Mouse (Mus musculus): ENCODE data around the gene Pkhd1. TPM values are rescaled to one million over a fixed set of nuclear protein-coding genes. Genes with fewer than 3 reads are reported as not detected.

Gene Pkhd1
- polyA plus RNA-seq, 1 experiment from 2014 or later = 0.03 TPM

DNA sequence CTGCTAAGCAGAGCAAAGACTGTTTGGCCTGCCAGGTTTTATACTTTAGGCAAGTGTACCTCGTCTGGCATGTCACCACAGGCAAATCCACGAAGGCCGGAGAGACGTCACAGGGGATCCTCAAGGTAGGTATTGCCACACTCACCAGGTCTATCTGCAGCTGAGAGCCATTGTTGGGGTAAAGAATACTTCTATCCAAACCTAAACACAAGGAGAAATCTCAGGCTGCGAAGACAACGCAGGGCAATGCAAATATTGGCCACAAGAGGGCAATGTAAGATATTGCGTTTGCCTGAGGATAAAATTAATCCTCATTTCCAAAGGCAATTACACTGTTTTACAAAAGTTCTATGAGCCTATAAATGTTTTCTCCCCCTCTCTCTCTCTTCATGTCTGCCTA lies 5.2 kb downstream of the Pkhd1 start:
- no peaks in the 10 kb centered on the region for H3K27me3 ChIP-seq
- no peak for ATAC-seq (ENCODE audit: insufficient number of reproducible peaks, low FRiP score, low TSS enrichment, low read depth)
- H3K4me1 ChIP-seq = no peaks in the 10 kb centered on the region
- no peaks in the 10 kb centered on the region for H3K9me3 ChIP-seq (replicated peaks)
- no peak overlapping the region for H3K4me2 ChIP-seq (replicated peaks)
- H3K4me3 ChIP-seq (replicated peaks) = no peak overlapping the region
- H3K9ac ChIP-seq = no peak overlapping the region
- no peaks in the 10 kb centered on the region for H3K36me3 ChIP-seq
- H3K27ac ChIP-seq (replicated peaks) = no peak overlapping the region
- WGBS = 28% methylated on average over 7 of the region's 7 CpGs

DNA sequence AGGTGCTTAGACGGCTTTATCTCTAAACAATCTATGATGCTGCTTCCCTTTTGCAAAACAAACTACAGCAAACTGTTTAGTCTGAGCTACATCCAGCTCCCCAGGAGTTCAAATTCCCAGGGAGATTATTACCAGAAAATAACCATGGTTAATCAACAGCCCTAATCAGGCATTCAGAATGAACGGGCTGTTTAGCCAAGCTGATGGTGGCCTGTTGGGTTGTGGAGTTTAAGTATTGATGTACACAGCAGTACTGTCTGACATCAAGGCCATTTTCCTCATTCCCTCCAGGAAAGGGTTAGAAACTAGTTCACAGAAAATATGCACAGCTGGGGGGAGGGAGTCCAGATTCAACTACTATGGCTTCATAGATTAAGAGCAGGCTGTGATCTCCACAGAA lies 12.4 kb downstream of the Pkhd1 start:
- no peak overlapping the region for H3K4me3 ChIP-seq (replicated peaks)
- H3K4me2 ChIP-seq (replicated peaks) = no peak overlapping the region
- no peak overlapping the region for H3K9ac ChIP-seq
- WGBS = 47% methylated on average over 2 of the region's 2 CpGs
- no peaks in the 10 kb centered on the region for H3K4me1 ChIP-seq
- no peaks in the 10 kb centered on the region for H3K36me3 ChIP-seq
- H3K27me3 ChIP-seq = no peaks in the 10 kb centered on the region
- ATAC-seq (ENCODE audit: insufficient number of reproducible peaks, low FRiP score, low TSS enrichment, low read depth) = no peak
- no peaks in the 10 kb centered on the region for H3K9me3 ChIP-seq (replicated peaks)
- H3K27ac ChIP-seq (replicated peaks) = no peak overlapping the region

DNA sequence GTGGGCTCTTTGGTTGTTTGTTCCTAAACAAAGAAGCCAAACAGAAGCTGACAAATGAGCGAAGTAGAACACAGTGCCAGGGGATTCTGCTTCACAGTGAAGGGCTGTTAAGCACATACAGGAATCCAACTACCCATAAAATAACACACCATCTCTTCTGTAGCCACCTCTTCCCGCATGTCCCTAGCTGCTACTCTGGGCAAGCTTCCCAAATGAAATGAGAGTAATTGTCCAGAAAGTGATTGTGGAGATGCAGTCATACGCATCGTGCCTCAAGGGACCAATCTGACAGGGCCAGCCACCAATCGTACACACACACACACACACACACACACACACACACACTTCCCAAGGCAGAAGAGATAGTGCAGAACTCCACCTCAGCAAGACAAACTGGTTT lies 27.4 kb downstream of the Pkhd1 start:
- no peak for ATAC-seq (ENCODE audit: insufficient number of reproducible peaks, low FRiP score, low TSS enrichment, low read depth)
- Histone ChIP-seq H3K4me2 (replicated peaks) (no peak overlapping the region), H3K9ac (no peak overlapping the region), H3K9me3 (replicated peaks) (no peaks in the 10 kb centered on the region), H3K4me1 (no peaks in the 10 kb centered on the region), H3K27me3 (no peaks in the 10 kb centered on the region), H3K27ac (replicated peaks) (no peak overlapping the region), H3K36me3 (no peaks in the 10 kb centered on the region), H3K4me3 (replicated peaks) (no peak overlapping the region)
- WGBS = 66% methylated on average over 5 of the region's 5 CpGs

DNA sequence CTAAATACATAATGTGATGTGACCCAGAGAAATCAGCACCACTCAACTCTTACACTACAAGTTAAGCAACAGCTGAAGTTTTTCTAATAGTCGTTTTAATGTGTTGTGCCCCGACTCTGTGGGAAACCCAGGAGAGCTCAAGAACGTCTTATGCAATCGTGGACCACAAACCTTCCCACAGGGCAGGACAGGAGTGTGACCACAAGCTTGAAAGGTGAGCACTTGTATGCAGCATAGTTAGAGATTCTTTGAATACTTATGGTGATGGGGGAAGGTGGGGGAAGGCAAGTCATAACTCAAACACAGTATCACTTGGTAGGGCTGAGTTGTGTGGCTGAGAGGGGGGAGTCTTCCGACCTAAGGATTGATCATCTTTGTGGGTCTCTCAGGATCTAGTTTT lies 46.4 kb downstream of the Pkhd1 start:
- Histone ChIP-seq H3K9ac (no peak overlapping the region), H3K4me2 (replicated peaks) (no peak overlapping the region), H3K36me3 (no peaks in the 10 kb centered on the region), H3K4me1 (no peaks in the 10 kb centered on the region), H3K4me3 (replicated peaks) (no peak overlapping the region), H3K27ac (replicated peaks) (no peak overlapping the region), H3K9me3 (replicated peaks) (no peaks in the 10 kb centered on the region), H3K27me3 (no peaks in the 10 kb centered on the region)
- WGBS = 72% methylated on average over 5 of the region's 5 CpGs
- no peak for ATAC-seq (ENCODE audit: insufficient number of reproducible peaks, low FRiP score, low TSS enrichment, low read depth)

DNA sequence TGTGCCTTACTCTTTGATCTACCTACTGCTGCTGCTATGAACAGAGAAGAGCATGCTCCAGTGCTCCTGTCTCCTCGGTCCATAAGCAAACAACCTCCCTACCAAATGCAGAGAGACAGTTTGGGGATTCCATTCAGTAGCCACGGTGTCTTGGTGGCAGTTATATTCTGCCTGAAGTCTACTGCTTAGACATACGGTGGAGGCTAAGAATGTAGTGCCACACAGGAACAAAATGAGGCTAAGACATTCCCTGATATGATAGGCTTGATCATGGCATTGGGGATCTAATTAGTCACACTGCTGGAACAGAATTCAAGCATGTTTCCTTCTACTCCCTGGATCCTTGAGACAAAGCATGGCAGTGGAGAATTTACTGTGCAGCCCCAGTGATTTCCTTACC lies 48.4 kb downstream of the Pkhd1 start:
- H3K27ac ChIP-seq (replicated peaks) = no peak overlapping the region
- H3K36me3 ChIP-seq = no peaks in the 10 kb centered on the region
- no peak overlapping the region for H3K9ac ChIP-seq
- ATAC-seq (ENCODE audit: insufficient number of reproducible peaks, low FRiP score, low TSS enrichment, low read depth) = no peak
- no peaks in the 10 kb centered on the region for H3K9me3 ChIP-seq (replicated peaks)
- H3K4me1 ChIP-seq = no peaks in the 10 kb centered on the region
- H3K27me3 ChIP-seq = no peaks in the 10 kb centered on the region
- no peak overlapping the region for H3K4me3 ChIP-seq (replicated peaks)
- 51% methylated on average over 3 of the region's 3 CpGs for WGBS
- no peak overlapping the region for H3K4me2 ChIP-seq (replicated peaks)

DNA sequence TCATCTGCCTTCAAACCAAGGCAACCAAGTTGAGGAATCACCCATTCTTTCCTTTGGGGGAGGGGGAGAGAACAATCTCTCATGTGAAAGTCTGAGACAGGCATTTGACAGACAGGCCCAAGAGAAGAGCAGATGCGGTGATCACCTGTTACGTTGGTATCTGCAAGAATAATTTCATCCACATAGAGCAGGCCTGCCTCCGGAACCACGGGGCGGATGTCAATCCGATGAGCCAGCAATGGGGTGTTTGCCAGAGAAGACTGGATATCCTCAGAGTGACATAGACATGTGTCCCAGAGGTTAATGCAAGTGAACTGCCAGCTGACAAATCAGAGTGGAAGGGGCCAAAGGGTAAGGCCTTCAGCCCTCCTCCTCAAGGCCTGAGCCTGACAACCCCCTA lies 59.4 kb downstream of the Pkhd1 start:
- ATAC-seq (ENCODE audit: insufficient number of reproducible peaks, low FRiP score, low TSS enrichment, low read depth) = no peak
- H3K4me2 ChIP-seq (replicated peaks) = no peak overlapping the region
- H3K27ac ChIP-seq (replicated peaks) = no peak overlapping the region
- H3K36me3 ChIP-seq = no peaks in the 10 kb centered on the region
- no peaks in the 10 kb centered on the region for H3K27me3 ChIP-seq
- 80% methylated on average over 6 of the region's 6 CpGs for WGBS
- H3K4me1 ChIP-seq = no peaks in the 10 kb centered on the region
- no peak overlapping the region for H3K9ac ChIP-seq
- H3K4me3 ChIP-seq (replicated peaks) = no peak overlapping the region
- no peaks in the 10 kb centered on the region for H3K9me3 ChIP-seq (replicated peaks)

DNA sequence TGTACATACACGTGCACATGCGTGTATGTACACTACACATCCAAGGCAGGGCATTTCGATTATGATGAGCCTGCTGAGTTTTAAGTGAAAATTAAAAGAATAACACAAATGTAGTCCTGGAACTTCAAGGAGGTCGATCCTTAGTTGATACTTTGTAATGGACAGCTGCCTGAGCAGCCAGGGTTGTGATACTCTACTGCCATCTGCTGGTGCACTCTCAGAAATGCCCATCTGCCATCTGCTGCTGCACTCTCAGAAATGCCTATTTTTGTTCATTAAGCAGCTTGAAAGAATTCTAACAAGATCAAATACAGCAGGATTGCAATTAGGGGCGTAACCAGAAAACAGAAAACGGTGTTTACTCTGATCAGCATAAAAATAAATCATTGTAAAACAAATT lies 63.5 kb downstream of the Pkhd1 start:
- ATAC-seq (ENCODE audit: insufficient number of reproducible peaks, low FRiP score, low TSS enrichment, low read depth) = no peak
- Histone ChIP-seq H3K36me3 (no peaks in the 10 kb centered on the region), H3K27ac (replicated peaks) (no peak overlapping the region), H3K4me3 (replicated peaks) (no peak overlapping the region), H3K9me3 (replicated peaks) (no peaks in the 10 kb centered on the region), H3K4me2 (replicated peaks) (no peak overlapping the region), H3K27me3 (no peaks in the 10 kb centered on the region), H3K9ac (no peak overlapping the region), H3K4me1 (no peaks in the 10 kb centered on the region)
- WGBS = 24% methylated on average over 6 of the region's 6 CpGs

DNA sequence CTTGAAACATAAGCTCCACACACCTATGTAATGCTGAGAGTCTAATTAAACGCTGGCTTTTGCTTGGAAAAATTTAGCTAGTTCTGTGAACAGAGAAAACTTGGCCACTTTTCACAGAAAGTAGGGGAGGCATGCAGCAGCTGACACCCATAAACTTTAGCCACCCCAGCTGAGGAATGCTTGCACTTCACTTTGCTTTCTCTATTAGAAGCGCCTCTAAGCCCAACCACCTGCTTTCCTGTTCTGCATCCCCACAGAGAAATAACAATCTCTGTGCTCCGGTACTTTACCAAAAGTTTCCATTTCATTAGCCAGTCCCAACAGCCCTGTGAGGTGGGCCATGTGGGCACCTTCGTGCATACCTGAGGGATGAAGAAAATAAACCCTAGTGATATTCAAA lies 66.5 kb downstream of the Pkhd1 start:
- H3K36me3 ChIP-seq = no peaks in the 10 kb centered on the region
- H3K27ac ChIP-seq (replicated peaks) = no peak overlapping the region
- no peak overlapping the region for H3K9ac ChIP-seq
- ATAC-seq (ENCODE audit: insufficient number of reproducible peaks, low FRiP score, low TSS enrichment, low read depth) = no peak
- H3K4me3 ChIP-seq (replicated peaks) = no peak overlapping the region
- H3K27me3 ChIP-seq = no peaks in the 10 kb centered on the region
- no peak overlapping the region for H3K4me2 ChIP-seq (replicated peaks)
- H3K4me1 ChIP-seq = no peaks in the 10 kb centered on the region
- H3K9me3 ChIP-seq (replicated peaks) = no peaks in the 10 kb centered on the region
- 57% methylated on average over 4 of the region's 4 CpGs for WGBS

DNA sequence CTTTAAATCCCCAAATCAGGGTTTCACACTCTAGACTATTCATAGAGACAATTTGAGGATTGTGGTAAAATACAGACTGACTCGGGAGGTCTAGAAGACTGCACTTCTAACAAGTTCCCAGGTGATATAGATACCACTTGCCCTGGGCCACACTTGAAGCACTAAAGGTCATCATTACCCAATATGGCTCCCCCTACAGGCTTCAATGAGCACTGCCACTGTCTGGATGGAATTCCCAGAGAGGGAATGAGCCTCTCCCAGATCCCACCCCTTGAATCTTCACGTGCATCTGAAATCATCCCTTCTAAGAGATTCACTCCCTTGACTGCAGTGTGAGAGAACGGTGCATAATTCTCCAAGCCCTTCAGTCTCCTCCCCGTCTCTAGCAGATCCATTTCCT lies 73.3 kb downstream of the Pkhd1 start:
- Histone ChIP-seq H3K27ac (replicated peaks) (no peak overlapping the region), H3K27me3 (no peaks in the 10 kb centered on the region), H3K36me3 (no peaks in the 10 kb centered on the region), H3K9ac (no peak overlapping the region), H3K4me2 (replicated peaks) (no peak overlapping the region), H3K9me3 (replicated peaks) (no peaks in the 10 kb centered on the region), H3K4me3 (replicated peaks) (no peak overlapping the region), H3K4me1 (no peaks in the 10 kb centered on the region)
- no peak for ATAC-seq (ENCODE audit: insufficient number of reproducible peaks, low FRiP score, low TSS enrichment, low read depth)
- 59% methylated on average over 4 of the region's 4 CpGs for WGBS

DNA sequence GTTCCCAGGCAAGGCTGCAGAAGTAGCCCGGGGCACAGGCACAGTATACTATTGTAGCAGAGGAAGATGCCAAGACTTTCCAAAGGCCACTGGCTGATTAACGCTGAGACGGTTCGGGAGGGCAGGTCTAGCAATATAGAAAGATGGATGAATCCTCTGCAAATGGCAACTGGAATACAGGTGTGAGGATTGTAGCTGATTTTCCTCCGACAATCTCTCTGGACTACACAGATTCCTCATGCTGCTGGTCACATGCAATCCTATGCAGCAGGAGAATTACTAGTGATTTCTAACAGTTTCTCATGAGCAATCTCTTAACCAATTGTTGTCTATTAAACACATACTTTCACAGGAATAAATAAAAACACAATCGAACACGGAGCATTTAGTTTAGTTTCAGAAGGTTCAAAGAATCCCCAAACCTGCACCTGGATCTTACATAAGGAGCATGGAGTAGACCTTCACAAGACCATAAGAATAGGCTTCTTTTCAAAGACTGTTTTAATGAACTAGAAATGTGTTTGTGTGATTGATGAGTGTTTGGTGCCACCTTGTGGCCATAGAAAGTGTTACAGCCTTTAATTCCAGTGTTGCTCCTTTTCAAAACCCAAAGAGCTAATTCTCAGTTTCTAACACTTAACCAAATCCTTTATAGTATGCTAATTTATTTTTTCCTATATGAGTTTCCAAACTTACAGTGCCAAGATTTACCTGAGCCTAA lies 104.3 kb downstream of the Pkhd1 start:
- no peak overlapping the region for H3K4me3 ChIP-seq (replicated peaks)
- no peak for ATAC-seq (ENCODE audit: insufficient number of reproducible peaks, low FRiP score, low TSS enrichment, low read depth)
- H3K9ac ChIP-seq = no peak overlapping the region
- no peaks in the 10 kb centered on the region for H3K4me1 ChIP-seq
- H3K9me3 ChIP-seq (replicated peaks) = no peaks in the 10 kb centered on the region
- WGBS = 55% methylated on average over 7 of the region's 7 CpGs
- H3K27ac ChIP-seq (replicated peaks) = no peak overlapping the region
- H3K36me3 ChIP-seq = no peaks in the 10 kb centered on the region
- H3K4me2 ChIP-seq (replicated peaks) = no peak overlapping the region
- no peaks in the 10 kb centered on the region for H3K27me3 ChIP-seq

DNA sequence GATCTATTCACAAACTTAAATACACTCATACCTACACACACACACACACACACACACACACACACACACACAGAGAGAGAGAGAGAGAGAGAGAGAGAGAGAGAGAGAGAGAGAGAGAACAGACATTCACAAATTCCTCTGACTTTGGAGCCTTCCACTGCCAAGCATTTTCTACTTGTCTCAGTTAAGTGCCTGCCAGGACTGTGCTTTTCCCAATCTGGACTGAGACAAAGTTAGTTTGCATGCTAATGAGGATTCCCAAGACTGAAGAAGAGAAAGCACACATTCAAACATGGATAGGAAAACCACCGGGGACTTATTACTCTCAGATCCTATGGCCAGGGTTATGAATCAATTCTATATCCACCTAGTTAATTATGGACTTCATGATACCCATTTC lies 118.9 kb downstream of the Pkhd1 start:
- H3K27me3 ChIP-seq = no peaks in the 10 kb centered on the region
- no peaks in the 10 kb centered on the region for H3K4me1 ChIP-seq
- no peak overlapping the region for H3K4me3 ChIP-seq (replicated peaks)
- H3K9me3 ChIP-seq (replicated peaks) = no peaks in the 10 kb centered on the region
- WGBS = 71% methylated on average over 1 of the region's 1 CpGs
- H3K4me2 ChIP-seq (replicated peaks) = no peak overlapping the region
- no peaks in the 10 kb centered on the region for H3K36me3 ChIP-seq
- ATAC-seq (ENCODE audit: insufficient number of reproducible peaks, low FRiP score, low TSS enrichment, low read depth) = no peak
- no peak overlapping the region for H3K9ac ChIP-seq
- H3K27ac ChIP-seq (replicated peaks) = no peak overlapping the region

DNA sequence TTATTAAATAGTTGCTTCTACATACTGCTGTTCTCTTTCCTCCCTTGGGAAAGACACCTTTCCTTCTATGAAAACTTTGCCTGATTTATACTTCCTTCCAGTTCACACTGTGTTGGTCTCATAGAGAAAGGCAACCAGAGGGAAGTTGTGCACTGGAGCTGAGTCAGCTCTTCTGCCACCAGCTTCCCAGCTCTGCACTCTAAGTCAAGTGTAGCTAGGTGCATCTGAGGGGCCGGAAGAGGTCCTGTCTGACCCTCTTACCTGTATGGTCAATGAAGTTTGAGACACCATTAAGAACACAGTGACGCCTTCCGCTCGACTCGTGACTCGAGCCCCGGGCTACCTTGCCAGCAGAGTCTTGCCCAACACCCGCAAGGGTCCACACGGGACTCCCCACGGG lies 131.8 kb downstream of the Pkhd1 start:
- H3K9me3 ChIP-seq (replicated peaks) = no peaks in the 10 kb centered on the region
- no peaks in the 10 kb centered on the region for H3K4me1 ChIP-seq
- ATAC-seq (ENCODE audit: insufficient number of reproducible peaks, low FRiP score, low TSS enrichment, low read depth) = no peak
- H3K27me3 ChIP-seq = no peaks in the 10 kb centered on the region
- no peak overlapping the region for H3K27ac ChIP-seq (replicated peaks)
- H3K4me3 ChIP-seq (replicated peaks) = no peak overlapping the region
- no peaks in the 10 kb centered on the region for H3K36me3 ChIP-seq
- WGBS = 92% methylated on average over 8 of the region's 10 CpGs
- H3K9ac ChIP-seq = no peak overlapping the region
- no peak overlapping the region for H3K4me2 ChIP-seq (replicated peaks)

Measured in embryonic facial prominence, embryonic 15.5 days (tissue).